Mouse (Mus musculus): ENCODE results near the gene Mymx. TPM values are rescaled to one million over a fixed set of nuclear protein-coding genes. Genes with fewer than 3 reads are reported as not detected.

Gene Mymx
- total and polyA plus RNA-seq, 2 experiments from 2014 or later: not detected

DNA sequence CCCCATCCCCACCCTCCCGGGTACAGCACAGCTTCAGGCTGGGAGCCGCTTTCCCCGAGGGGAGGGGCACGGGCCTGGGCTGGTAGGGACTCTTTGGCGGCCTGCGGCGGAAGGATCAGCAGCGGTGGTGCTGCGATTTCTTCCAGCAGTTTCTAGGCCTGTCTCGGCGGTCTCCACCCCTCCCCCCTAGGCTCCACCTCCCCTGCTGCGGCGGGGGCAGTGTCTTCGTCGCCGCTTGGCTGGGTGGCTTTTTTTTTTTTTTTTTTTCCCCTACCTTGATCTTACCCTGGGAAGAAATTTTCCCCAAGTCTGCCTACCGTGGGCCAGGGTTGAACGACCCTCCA is 28.1 kb downstream of the Mymx start:
- DNase-seq (ENCODE audit: low spot score) (peak; percentile 96), ATAC-seq (peak; percentile 65)
- Histone ChIP-seq H3K27ac (peak overlapping the region; percentile 96), H3K4me2 (ENCODE audit: low read depth, low read length) (peak overlapping the region; percentile 79), H3K4me1 (ENCODE audit: insufficient read depth, low read length) (peaks cover 3% of the 10 kb centered on the region; the same call in 1 of the 2 replicates), H3K9me3 (ENCODE audit: low read length) (no peaks in the 10 kb centered on the region), H3K27me3 (ENCODE audit: insufficient read depth, low read length) (no peaks in the 10 kb centered on the region), H3K36me3 (ENCODE audit: insufficient read depth, low read length) (peaks cover 28% of the 10 kb centered on the region), H3K4me3 (ENCODE audit: low read length) (peak overlapping the region; percentile 100), H3K9ac (replicated peaks; ENCODE audit: low read length) (peak overlapping the region; percentile 100)
- TF ChIP-seq CTCF (IDR thresholded peaks at IDR 0.05; ENCODE audit: low read depth): no peak
- 0% methylated on average over 18 of the region's 18 CpGs for WGBS

DNA sequence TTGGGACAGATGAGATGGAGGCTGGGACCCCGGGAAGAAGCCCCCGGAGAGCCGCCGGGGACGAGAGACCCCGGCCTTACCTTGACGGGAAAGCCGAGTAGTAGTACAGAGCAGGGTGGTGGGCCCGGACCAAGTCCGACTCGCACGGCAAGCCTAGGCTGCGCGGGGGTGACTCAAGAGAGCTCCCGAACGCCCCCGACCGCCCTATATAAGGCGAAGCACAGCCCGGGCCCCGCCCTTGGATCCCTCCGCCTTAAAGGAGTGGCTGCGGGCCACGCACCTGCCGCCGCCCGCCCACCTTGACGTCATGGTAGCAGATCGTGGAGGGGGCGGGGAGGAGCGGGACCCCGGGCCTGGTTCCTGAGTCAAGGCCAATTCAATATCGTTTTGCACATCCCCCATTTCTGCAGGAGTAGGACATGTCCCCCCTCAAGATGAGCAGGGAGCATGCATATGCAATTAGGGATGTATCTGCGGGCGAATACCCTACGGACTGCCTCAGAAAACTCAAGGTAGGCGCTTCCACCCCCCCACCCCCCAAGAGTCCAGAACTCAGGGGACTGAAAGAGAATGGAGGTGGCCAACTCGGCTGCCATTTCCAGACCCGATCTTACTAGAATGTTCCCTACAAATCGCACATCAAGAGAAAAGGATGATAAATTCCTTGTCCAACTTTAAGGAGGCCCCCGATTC is 28.7 kb downstream of the Mymx start, which contains the start of gene Hsp90ab1:
Gene Hsp90ab1, minus strand, starts transcription at position 185 of the 693 bp plus-strand sequence.
- no peaks in the 10 kb centered on the region for H3K27me3 ChIP-seq (ENCODE audit: insufficient read depth, low read length)
- WGBS: under 1% methylated on average over 38 of the region's 41 CpGs
- no peak for TF ChIP-seq CTCF (IDR thresholded peaks at IDR 0.05; ENCODE audit: low read depth)

DNA sequence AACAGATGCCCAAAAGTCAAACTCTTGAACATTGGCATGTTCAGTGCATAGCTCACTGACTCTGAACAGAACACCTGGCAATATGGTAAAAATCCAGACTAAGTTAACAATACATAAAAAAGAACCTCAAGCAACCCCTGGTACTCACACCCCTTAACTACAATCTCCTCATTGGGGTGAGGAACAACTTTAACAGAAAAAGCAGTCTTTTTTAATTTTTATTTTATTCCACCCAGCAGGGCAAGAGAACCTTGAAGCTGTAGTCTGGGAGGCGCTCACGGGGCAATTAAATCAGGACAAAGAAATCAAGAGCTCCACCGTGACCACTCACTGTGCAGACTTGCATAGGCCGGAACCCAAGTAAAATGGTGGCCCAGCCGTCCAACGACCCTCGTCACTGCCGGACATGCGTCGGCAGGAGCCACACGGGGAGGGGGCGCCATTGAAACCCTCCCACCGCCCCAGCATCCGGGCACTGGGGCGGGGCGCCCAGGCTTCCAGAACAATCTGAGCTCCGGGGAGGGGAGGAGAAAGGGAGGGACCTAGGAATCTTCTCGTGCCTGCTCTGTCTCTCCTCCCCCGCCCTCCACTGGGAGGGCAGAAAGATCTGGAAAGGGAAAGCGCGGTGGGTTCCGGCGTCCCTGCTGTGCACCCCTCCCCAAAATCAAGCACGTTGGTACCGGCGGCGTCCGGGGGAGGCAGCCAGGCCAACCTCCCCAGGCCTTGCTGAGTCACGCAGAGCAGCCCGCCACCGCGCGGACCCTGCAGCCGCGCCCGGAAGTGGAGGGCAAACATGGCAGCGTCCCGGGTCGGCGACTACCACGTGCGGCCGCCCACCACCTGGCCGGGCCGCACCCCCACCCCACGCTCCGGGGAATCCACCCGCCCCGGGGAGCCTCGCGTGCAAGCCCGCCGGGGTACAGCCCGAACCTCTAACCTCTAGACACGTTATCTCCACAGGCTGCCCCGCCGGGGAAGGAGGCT is 29.5 kb downstream of the Mymx start:
- peak overlapping the region; percentile 96 for H3K27ac ChIP-seq
- TF ChIP-seq CTCF (IDR thresholded peaks at IDR 0.05; ENCODE audit: low read depth): peak; percentile 7
- H3K36me3 ChIP-seq (ENCODE audit: insufficient read depth, low read length): peaks cover 42% of the 10 kb centered on the region
- peak overlapping the region; percentile 100 for H3K9ac ChIP-seq (replicated peaks; ENCODE audit: low read length)
- DNase-seq (ENCODE audit: low spot score) (peak; percentile 95), ATAC-seq (peak; percentile 69)
- H3K27me3 ChIP-seq (ENCODE audit: insufficient read depth, low read length): no peaks in the 10 kb centered on the region
- H3K4me3 ChIP-seq (ENCODE audit: low read length): peak overlapping the region; percentile 100
- WGBS: under 1% methylated on average over 52 of the region's 57 CpGs
- H3K9me3 ChIP-seq (ENCODE audit: low read length): no peaks in the 10 kb centered on the region
- H3K4me2 ChIP-seq (ENCODE audit: low read depth, low read length): peak overlapping the region; percentile 79
- H3K4me1 ChIP-seq (ENCODE audit: insufficient read depth, low read length): peaks cover 3% of the 10 kb centered on the region; the same call in 1 of the 2 replicates

More for the DNA sequence above, 28.7 kb downstream of the Mymx start, which contains the start of gene Hsp90ab1:
- peak within 1 kb of the TSS; percentile 79 for H3K4me2 ChIP-seq (ENCODE audit: low read depth, low read length)
- H3K9ac ChIP-seq (replicated peaks; ENCODE audit: low read length): peak within 1 kb of the TSS; percentile 100
- H3K9me3 ChIP-seq (ENCODE audit: low read length): no peaks in the 10 kb centered on the region
- ATAC-seq: peak; percentile 83
- peaks cover 3% of the 10 kb centered on the region; the same call in 1 of the 2 replicates for H3K4me1 ChIP-seq (ENCODE audit: insufficient read depth, low read length)
- H3K4me3 ChIP-seq (ENCODE audit: low read length): peak within 1 kb of the TSS; percentile 100
- peak within 1 kb of the TSS; percentile 96 for H3K27ac ChIP-seq
- peaks cover 33% of the 10 kb centered on the region for H3K36me3 ChIP-seq (ENCODE audit: insufficient read depth, low read length)
- peak; percentile 99 for DNase-seq (ENCODE audit: low spot score)

DNA sequence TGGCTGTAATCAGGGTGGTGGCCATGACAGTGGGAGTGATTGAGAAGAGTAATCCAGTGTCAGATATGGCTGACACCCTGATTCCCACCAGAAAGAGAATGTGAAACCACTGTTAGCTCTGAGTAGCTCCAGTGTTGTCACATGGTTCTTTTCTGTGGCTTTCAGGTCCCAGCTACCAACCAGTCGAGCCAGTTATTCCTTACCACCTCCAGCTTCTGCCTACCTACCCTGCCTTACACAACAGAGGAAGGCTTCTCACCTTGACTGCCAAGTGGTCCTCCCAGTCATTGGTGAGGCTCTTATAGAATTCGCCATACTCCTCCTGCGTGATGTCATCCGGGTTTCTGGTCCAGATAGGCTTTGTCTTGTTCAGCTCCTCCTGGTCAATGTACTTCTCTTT is 31.9 kb downstream of the Mymx start:
- DNase-seq (ENCODE audit: low spot score) (no peak), ATAC-seq (no peak)
- Histone ChIP-seq H3K4me3 (ENCODE audit: low read length) (no peak overlapping the region), H3K36me3 (ENCODE audit: insufficient read depth, low read length) (peaks cover 58% of the 10 kb centered on the region), H3K4me2 (ENCODE audit: low read depth, low read length) (no peak overlapping the region), H3K27me3 (ENCODE audit: insufficient read depth, low read length) (no peaks in the 10 kb centered on the region), H3K9ac (replicated peaks; ENCODE audit: low read length) (no peak overlapping the region), H3K4me1 (ENCODE audit: insufficient read depth, low read length) (peaks cover 5% of the 10 kb centered on the region), H3K27ac (no peak overlapping the region), H3K9me3 (ENCODE audit: low read length) (no peaks in the 10 kb centered on the region)
- no peak for TF ChIP-seq CTCF (IDR thresholded peaks at IDR 0.05; ENCODE audit: low read depth)
- WGBS: 90% methylated on average over 4 of the region's 4 CpGs

DNA sequence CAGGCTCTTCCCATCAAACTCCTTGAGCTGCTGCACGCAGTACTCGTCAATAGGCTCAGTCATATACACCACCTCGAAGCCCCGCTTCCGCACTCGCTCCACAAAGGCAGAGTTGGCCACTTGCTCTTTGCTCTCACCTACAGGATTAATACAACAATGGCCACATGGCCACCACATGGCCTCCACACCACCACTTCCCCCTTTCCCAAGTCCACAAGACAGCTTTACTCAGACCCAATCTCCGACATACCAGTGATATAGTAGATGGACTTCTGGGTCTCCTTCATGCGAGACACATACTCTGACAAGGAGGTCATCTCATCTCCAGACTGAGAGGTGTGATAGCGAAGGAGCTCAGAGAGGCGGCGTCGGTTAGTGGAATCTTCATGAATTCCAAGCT is 32.9 kb downstream of the Mymx start:
- H3K9me3 ChIP-seq (ENCODE audit: low read length): no peaks in the 10 kb centered on the region
- H3K36me3 ChIP-seq (ENCODE audit: insufficient read depth, low read length): peaks cover 58% of the 10 kb centered on the region
- no peak overlapping the region for H3K4me2 ChIP-seq (ENCODE audit: low read depth, low read length)
- H3K9ac ChIP-seq (replicated peaks; ENCODE audit: low read length): no peak overlapping the region
- TF ChIP-seq CTCF (IDR thresholded peaks at IDR 0.05; ENCODE audit: low read depth): no peak
- H3K27me3 ChIP-seq (ENCODE audit: insufficient read depth, low read length): no peaks in the 10 kb centered on the region
- peaks cover 9% of the 10 kb centered on the region; the same call in 1 of the 2 replicates for H3K4me1 ChIP-seq (ENCODE audit: insufficient read depth, low read length)
- DNase-seq (ENCODE audit: low spot score): no peak
- ATAC-seq: no peak
- no peak overlapping the region for H3K4me3 ChIP-seq (ENCODE audit: low read length)
- no peak overlapping the region for H3K27ac ChIP-seq
- 89% methylated on average over 12 of the region's 12 CpGs for WGBS

DNA sequence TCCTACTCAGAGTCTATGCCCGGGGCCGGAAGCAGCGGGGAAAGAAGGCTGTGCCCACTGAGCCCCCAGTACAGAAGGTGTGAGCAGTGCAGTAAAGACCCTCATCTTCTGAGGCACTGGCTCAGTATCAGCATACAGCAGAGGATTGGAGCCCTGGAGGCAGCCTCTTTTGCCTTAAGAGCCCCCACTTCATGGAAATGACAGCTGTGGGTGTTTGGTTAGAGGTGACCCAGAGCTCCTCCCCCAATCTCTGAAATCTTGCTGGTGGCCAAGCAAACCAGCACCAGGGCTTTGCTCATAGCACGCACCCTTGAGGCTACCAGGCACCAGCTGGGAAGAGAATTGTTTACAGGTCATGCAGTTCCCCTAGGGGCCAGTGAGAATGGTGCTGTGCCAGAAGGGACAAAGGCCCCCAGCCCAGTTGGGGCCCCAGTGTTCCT is 34.7 kb downstream of the Mymx start:
- no peak overlapping the region for H3K9ac ChIP-seq (replicated peaks; ENCODE audit: low read length)

More for the DNA sequence above, 34.7 kb downstream of the Mymx start:
- no peak for TF ChIP-seq CTCF (IDR thresholded peaks at IDR 0.05; ENCODE audit: low read depth)
- H3K36me3 ChIP-seq (ENCODE audit: insufficient read depth, low read length): peaks cover 58% of the 10 kb centered on the region
- H3K27me3 ChIP-seq (ENCODE audit: insufficient read depth, low read length): no peaks in the 10 kb centered on the region
- H3K4me3 ChIP-seq (ENCODE audit: low read length): no peak overlapping the region
- no peak for ATAC-seq
- peaks cover 9% of the 10 kb centered on the region; the same call in 1 of the 2 replicates for H3K4me1 ChIP-seq (ENCODE audit: insufficient read depth, low read length)
- peak overlapping the region; percentile 22; the same call in 1 of the 2 replicates for H3K27ac ChIP-seq
- H3K9me3 ChIP-seq (ENCODE audit: low read length): no peaks in the 10 kb centered on the region
- no peak overlapping the region for H3K4me2 ChIP-seq (ENCODE audit: low read depth, low read length)
- DNase-seq (ENCODE audit: low spot score): no peak
- 19% methylated on average over 4 of the region's 4 CpGs for WGBS
